Mouse (Mus musculus) limb, embryonic 10.5 days (tissue): ENCODE results near the gene Atp5d. TPM values are rescaled to one million over a fixed set of nuclear protein-coding genes. Genes with fewer than 3 reads are reported as not detected.
"Not testable (repeated sequence)": the region's sequence is repeated elsewhere in the genome, so short reads cannot be mapped to it uniquely, and the experiment has no call there.

Experiments
- DNase-seq: peaks from one replicate; pipeline ENCODE4 v3.0.0-alpha.2; 2017; ENCODE audit warnings: low spot score
- H3K27ac ChIP-seq: fragments of 300-500 bp; sonication (generic); 2 replicates; pipeline ENCODE4 v1.5.1; 2016; ENCODE audit warnings: mild to moderate bottlenecking
- H3K27me3 ChIP-seq: fragments of 300-500 bp; sonication (generic); 2 replicates; pipeline ENCODE4 v1.6.1; 2016; ENCODE audit warnings: low read depth, mild to moderate bottlenecking; ENCODE audit not compliant: poor library complexity, severe bottlenecking
- H3K36me3 ChIP-seq: fragments of 300-500 bp; sonication (generic); 2 replicates; pipeline ENCODE4 v1.6.1; 2016; ENCODE audit warnings: mild to moderate bottlenecking, moderate library complexity
- H3K4me1 ChIP-seq: fragments of 300-500 bp; sonication (generic); 2 replicates; pipeline ENCODE4 v1.6.1; 2016
- H3K4me3 ChIP-seq: fragments of 300-500 bp; sonication (generic); 2 replicates; pipeline ENCODE4 v1.5.1; 2016; ENCODE audit warnings: mild to moderate bottlenecking, moderate library complexity
- H3K9me3 ChIP-seq: fragments of 300-500 bp; sonication (generic); replicated peaks from 2 replicates; pipeline ENCODE4 v1.6.1; 2016; ENCODE audit warnings: mild to moderate bottlenecking
- WGBS: fragments of 180-500 bp; shearing (Covaris S2); methylation state at CpG from one replicate; pipeline ENCODE4 v1.1.7; 2016; 5-methylcytosine and 5-hydroxymethylcytosine counted together
- polyA plus RNA-seq: library from polyadenylated mRNA; unstranded; fragments of >200 nt; fragmentation: Nextera tagmentation; extraction: Ambion mirVana; gene quantifications from 2 replicates; pipeline ENCODE4 v1.2.1, GENCODE M21; 2016

The Atp5d gene
- polyA plus RNA-seq, 1 experiment from 2014 or later = 487 TPM

GRCm38 (mm10) chr10:80161522-80162242 lies 23.2 kb downstream of the Atp5d start:
- H3K4me1 ChIP-seq = peaks cover 93% of the 10 kb centered on the region
- H3K9me3 ChIP-seq = no peaks in the 10 kb centered on the region
- peaks cover 28% of the 10 kb centered on the region for H3K36me3 ChIP-seq
- WGBS = 9% methylated on average over 7 of the region's 7 CpGs
- DNase-seq = peak; percentile 71
- peak overlapping the region; percentile 87 for H3K27ac ChIP-seq
- no peaks in the 10 kb centered on the region for H3K27me3 ChIP-seq
- peak overlapping the region; percentile 47 for H3K4me3 ChIP-seq

GRCm38 (mm10) chr10:80162243-80162608 lies 23.8 kb downstream of the Atp5d start:
- 85% methylated on average over 3 of the region's 3 CpGs for WGBS
- H3K27me3 ChIP-seq = no peaks in the 10 kb centered on the region
- peaks cover 23% of the 10 kb centered on the region for H3K36me3 ChIP-seq
- peaks cover 93% of the 10 kb centered on the region for H3K4me1 ChIP-seq
- H3K27ac ChIP-seq = peak overlapping the region; percentile 87
- no peak for DNase-seq
- H3K4me3 ChIP-seq = peak overlapping the region; percentile 20; the same call in 1 of the 2 replicates
- H3K9me3 ChIP-seq = no peaks in the 10 kb centered on the region

GRCm38 (mm10) chr10:80162716-80163299 lies 24.4 kb downstream of the Atp5d start:
- H3K4me3 ChIP-seq = peak overlapping the region; percentile 20; the same call in 1 of the 2 replicates
- 72% methylated on average over 6 of the region's 6 CpGs for WGBS
- DNase-seq = no peak
- peaks cover 91% of the 10 kb centered on the region for H3K4me1 ChIP-seq
- H3K9me3 ChIP-seq = no peaks in the 10 kb centered on the region
- H3K36me3 ChIP-seq = peaks cover 18% of the 10 kb centered on the region; the same call in 1 of the 2 replicates
- peak overlapping the region; percentile 87 for H3K27ac ChIP-seq
- H3K27me3 ChIP-seq = no peaks in the 10 kb centered on the region

- WGBS = 76% methylated on average over 8 of the region's 8 CpGs
- DNase-seq = no peak
- Histone ChIP-seq H3K4me3 (peak overlapping the region; percentile 48), H3K4me1 (peaks cover 86% of the 10 kb centered on the region), H3K36me3 (peaks cover 10% of the 10 kb centered on the region; the same call in 1 of the 2 replicates), H3K27me3 (no peaks in the 10 kb centered on the region), H3K9me3 (no peaks in the 10 kb centered on the region), H3K27ac (no peak overlapping the region)
These were observed 25.3 kb downstream of the Atp5d start for GRCm38 (mm10) chr10:80163721-80164120.

GRCm38 (mm10) chr10:80164161-80164997 lies 25.9 kb downstream of the Atp5d start:
- Histone ChIP-seq H3K36me3 (peaks cover 8% of the 10 kb centered on the region), H3K4me3 (peak overlapping the region; percentile 48), H3K9me3 (no peaks in the 10 kb centered on the region), H3K27me3 (no peaks in the 10 kb centered on the region), H3K4me1 (peaks cover 85% of the 10 kb centered on the region), H3K27ac (peak overlapping the region; percentile 61)
- WGBS = 10% methylated on average over 44 of the region's 44 CpGs
- DNase-seq = no peak

GRCm38 (mm10) chr10:80164998-80165344 lies 26.5 kb downstream of the Atp5d start:
- peaks cover 82% of the 10 kb centered on the region for H3K4me1 ChIP-seq
- WGBS = under 1% methylated on average over 17 of the region's 17 CpGs
- H3K36me3 ChIP-seq = peaks cover 11% of the 10 kb centered on the region
- no peaks in the 10 kb centered on the region for H3K9me3 ChIP-seq
- H3K27me3 ChIP-seq = no peaks in the 10 kb centered on the region
- peak overlapping the region; percentile 61 for H3K27ac ChIP-seq
- DNase-seq = peak; percentile 95
- peak overlapping the region; percentile 48 for H3K4me3 ChIP-seq

- H3K4me1 ChIP-seq = peaks cover 79% of the 10 kb centered on the region
- peaks cover 15% of the 10 kb centered on the region for H3K36me3 ChIP-seq
- H3K9me3 ChIP-seq = no peaks in the 10 kb centered on the region
- no peak for DNase-seq
- peak within 1 kb of the TSS; percentile 96 for H3K4me3 ChIP-seq
- H3K27me3 ChIP-seq = no peaks in the 10 kb centered on the region
- 17% methylated on average over 20 of the region's 20 CpGs for WGBS
- H3K27ac ChIP-seq = peak within 1 kb of the TSS; percentile 100
These were observed 27.1 kb downstream of the Atp5d start, which contains the start of gene Cirbp for GRCm38 (mm10) chr10:80165392-80166128. Gene Cirbp (plus strand): TSS chr10:80165985.

GRCm38 (mm10) chr10:80166136-80166535 lies 27.7 kb downstream of the Atp5d start:
- Histone ChIP-seq H3K27ac (peak overlapping the region; percentile 61), H3K4me3 (peak overlapping the region; percentile 48; the same call in 1 of the 2 replicates), H3K36me3 (peaks cover 21% of the 10 kb centered on the region), H3K4me1 (peaks cover 74% of the 10 kb centered on the region)
- not testable (repeated sequence) for DNase-seq, H3K9me3 ChIP-seq, H3K27me3 ChIP-seq
- WGBS = 81% methylated on average over 4 of the region's 4 CpGs

GRCm38 (mm10) chr10:80167460-80168037 lies 29.1 kb downstream of the Atp5d start:
- Histone ChIP-seq H3K4me3 (peak overlapping the region; percentile 96), H3K36me3 (peaks cover 35% of the 10 kb centered on the region), H3K27ac (peak overlapping the region; percentile 100), H3K4me1 (peaks cover 71% of the 10 kb centered on the region), H3K27me3 (no peaks in the 10 kb centered on the region), H3K9me3 (no peaks in the 10 kb centered on the region)
- peak; percentile 99 for DNase-seq
- under 1% methylated on average over 55 of the region's 55 CpGs for WGBS

- no peaks in the 10 kb centered on the region for H3K27me3 ChIP-seq
- no peaks in the 10 kb centered on the region for H3K9me3 ChIP-seq
- WGBS = under 1% methylated on average over 48 of the region's 48 CpGs
- H3K4me1 ChIP-seq = peaks cover 68% of the 10 kb centered on the region
- H3K27ac ChIP-seq = peak overlapping the region; percentile 100
- peak overlapping the region; percentile 96 for H3K4me3 ChIP-seq
- peaks cover 36% of the 10 kb centered on the region for H3K36me3 ChIP-seq
- peak; percentile 99 for DNase-seq
These were observed 29.7 kb downstream of the Atp5d start for GRCm38 (mm10) chr10:80168038-80168661.

GRCm38 (mm10) chr10:80169070-80169469 lies 30.6 kb downstream of the Atp5d start:
- H3K9me3 ChIP-seq = no peaks in the 10 kb centered on the region
- peaks cover 66% of the 10 kb centered on the region for H3K4me1 ChIP-seq
- H3K27ac ChIP-seq = peak overlapping the region; percentile 100; the same call in 1 of the 2 replicates
- peaks cover 36% of the 10 kb centered on the region for H3K36me3 ChIP-seq
- no peaks in the 10 kb centered on the region for H3K27me3 ChIP-seq
- no peak for DNase-seq
- WGBS = 80% methylated on average over 1 of the region's 1 CpGs
- H3K4me3 ChIP-seq = peak overlapping the region; percentile 96
